Mouse (Mus musculus) lung, embryonic 14.5 days (tissue): ENCODE data around the gene Spryd4. TPM values are rescaled to one million over a fixed set of nuclear protein-coding genes. Genes with fewer than 3 reads are reported as not detected.
"Not testable (repeated sequence)": the region's sequence is repeated elsewhere in the genome, so short reads cannot be mapped to it uniquely, and the experiment has no call there.

Experiments used
- ATAC-seq: fragments of 200-750 bp; cut with Nextera tagmentation; 2 replicates; pipeline ENCODE4 v1.8.0; 2017; ENCODE audit warnings: mild to moderate bottlenecking, moderate TSS enrichment, moderate library complexity; ENCODE audit not compliant: insufficient read depth
- DNase-seq: peaks from one replicate; pipeline ENCODE4 v3.0.0-alpha.2; 2015
- H3K27ac ChIP-seq: fragments of 300-500 bp; sonication (generic); 2 replicates; pipeline ENCODE4 v1.5.1; 2014; ENCODE audit warnings: low read depth, mild to moderate bottlenecking, moderate library complexity
- H3K27me3 ChIP-seq: fragments of 300-500 bp; sonication (generic); 2 replicates; pipeline ENCODE4 v1.6.1; 2014; ENCODE audit warnings: low read length, control low read depth; ENCODE audit not compliant: insufficient read depth
- H3K36me3 ChIP-seq: fragments of 300-500 bp; sonication (generic); 2 replicates; pipeline ENCODE4 v1.6.1; 2014; ENCODE audit warnings: control low read depth; ENCODE audit not compliant: insufficient read depth
- H3K4me1 ChIP-seq: fragments of 300-500 bp; sonication (generic); 2 replicates; pipeline ENCODE4 v1.6.1; 2014; ENCODE audit warnings: antibody characterized with exemption, control low read depth; ENCODE audit not compliant: insufficient read depth
- H3K4me2 ChIP-seq: fragments of 300-500 bp; sonication (generic); 2 replicates; pipeline ENCODE4 v1.6.1; 2014; ENCODE audit warnings: mild to moderate bottlenecking
- H3K4me3 ChIP-seq: fragments of 300-500 bp; sonication (generic); 2 replicates; pipeline ENCODE4 v1.5.1; 2014; ENCODE audit warnings: low read depth, low read length
- H3K9ac ChIP-seq: fragments of 300-500 bp; sonication (generic); 2 replicates; pipeline ENCODE4 v1.6.1; 2014
- H3K9me3 ChIP-seq: fragments of 300-500 bp; sonication (generic); 2 replicates; pipeline ENCODE4 v1.6.1; 2016; ENCODE audit warnings: low read depth, low read length, control low read depth
- CTCF ChIP-seq: IDR thresholded peaks from 2 replicates; pipeline ENCODE4 v1.5.1; 2016; ENCODE audit warnings: antibody characterized with exemption, low read depth
- WGBS: fragments of 180-500 bp; shearing (Covaris S2); extraction: QIAGEN DNeasy Blood & Tissue Kit; methylation state at CpG from one replicate; pipeline ENCODE4 v1.1.7; 2014; 5-methylcytosine and 5-hydroxymethylcytosine counted together
- polyA plus RNA-seq: library from polyadenylated mRNA; unstranded; fragments of >200 nt; fragmentation: Nextera tagmentation; extraction: Ambion mirVana; gene quantifications from 2 replicates; pipeline ENCODE4 v1.2.1, GENCODE M21; 2014

The Spryd4 gene
- polyA plus RNA-seq, 1 experiment from 2014 or later = 27.3 TPM

DNA sequence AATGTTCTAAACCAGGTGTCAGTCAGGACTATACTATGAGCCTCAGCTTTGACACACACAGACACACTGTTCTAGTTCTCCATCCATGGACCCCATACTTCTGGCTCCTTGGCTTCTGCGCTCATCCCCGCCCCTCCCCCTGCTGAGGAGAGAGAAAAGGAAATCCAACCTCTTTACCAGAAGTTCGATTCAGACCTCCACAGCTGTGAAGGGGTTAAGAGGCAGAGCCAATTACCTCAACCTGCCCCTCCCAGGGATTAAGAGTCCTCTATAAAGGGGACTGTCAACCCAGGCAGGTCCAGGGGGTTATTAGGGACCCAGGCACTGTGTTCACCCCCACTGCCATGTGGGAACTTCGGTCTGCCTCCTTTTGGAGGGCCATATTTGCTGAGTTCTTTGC is 13.9 kb upstream of the Spryd4 start, which contains the start of gene Mip:
Gene Mip (plus strand): TSS at position 301 of the 400 bp plus-strand sequence.
- Histone ChIP-seq H3K27ac (no peak within 1 kb of the TSS), H3K9ac (no peak within 1 kb of the TSS), H3K4me1 (no peaks in the 10 kb centered on the region), H3K4me3 (no peak within 1 kb of the TSS), H3K9me3 (no peaks in the 10 kb centered on the region), H3K27me3 (no peaks in the 10 kb centered on the region), H3K4me2 (no peak within 1 kb of the TSS), H3K36me3 (no peaks in the 10 kb centered on the region)
- DNase-seq (no peak), ATAC-seq (no peak)
- 46% methylated on average over 4 of the region's 4 CpGs for WGBS
- no peak for TF ChIP-seq CTCF

DNA sequence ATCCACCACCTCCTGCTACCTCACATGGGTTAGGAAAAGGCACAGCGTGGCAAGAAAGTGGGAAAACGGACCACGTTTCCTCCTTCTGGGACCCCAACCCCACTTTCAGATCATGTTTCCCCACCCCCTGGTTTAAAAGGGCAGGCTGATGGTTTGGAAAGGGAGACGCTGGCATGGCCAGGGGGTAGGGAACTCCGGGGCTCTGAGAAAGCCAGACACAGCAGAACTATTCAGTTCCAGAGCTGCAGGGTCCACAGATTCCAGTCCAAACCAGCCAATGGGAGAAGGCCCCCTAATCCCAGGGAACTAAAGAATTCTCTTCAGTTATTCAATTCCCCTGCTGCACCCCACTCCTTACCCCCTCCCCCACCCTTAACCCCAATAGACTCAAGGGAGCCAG is 13.5 kb upstream of the Spryd4 start:
- Histone ChIP-seq H3K27me3 (no peaks in the 10 kb centered on the region), H3K4me3 (no peak overlapping the region), H3K9me3 (no peaks in the 10 kb centered on the region), H3K27ac (no peak overlapping the region), H3K4me1 (no peaks in the 10 kb centered on the region), H3K36me3 (no peaks in the 10 kb centered on the region), H3K4me2 (no peak overlapping the region), H3K9ac (no peak overlapping the region)
- 56% methylated on average over 5 of the region's 5 CpGs for WGBS
- no peak for DNase-seq
- ATAC-seq = no peak
- TF ChIP-seq CTCF = no peak

DNA sequence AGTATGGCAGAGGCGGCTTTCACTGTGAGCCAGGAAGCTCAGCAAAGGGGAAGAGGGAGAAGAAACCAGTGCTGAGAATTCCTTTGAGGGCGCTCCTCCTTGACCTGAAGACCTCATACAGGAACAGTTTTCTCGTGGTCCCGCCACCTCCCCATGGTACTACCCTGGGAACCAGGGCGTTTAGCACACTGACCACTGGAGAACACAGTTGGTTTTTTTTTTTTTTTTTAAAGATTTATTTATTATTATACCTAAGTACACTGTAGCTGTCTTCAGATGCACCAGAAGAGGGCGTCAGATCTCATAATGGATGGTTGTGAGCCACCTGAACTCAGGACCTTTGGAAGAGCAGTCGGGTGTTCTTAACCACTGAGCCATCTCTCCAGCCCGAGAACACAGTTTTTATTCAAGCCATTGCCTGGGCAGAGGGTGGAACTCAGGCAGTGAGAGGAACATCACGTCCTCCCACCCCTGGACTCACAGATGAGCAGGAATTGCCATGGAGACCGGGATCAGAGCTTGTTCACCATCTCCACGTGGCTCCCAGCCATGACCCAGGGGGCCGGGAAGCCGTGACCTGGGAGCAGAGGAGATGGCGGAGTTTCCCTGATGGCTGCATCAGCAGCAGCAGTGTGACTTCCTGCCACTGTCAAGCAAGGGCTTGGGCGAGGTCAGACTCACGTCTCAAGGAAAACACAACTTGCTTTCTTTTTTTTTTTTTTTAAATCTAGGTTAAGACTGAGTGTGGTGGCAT is 10.1 kb upstream of the Spryd4 start:
- Histone ChIP-seq H3K27me3 (no peaks in the 10 kb centered on the region), H3K4me3 (no peak overlapping the region), H3K4me1 (no peaks in the 10 kb centered on the region), H3K9me3 (no peaks in the 10 kb centered on the region), H3K9ac (no peak overlapping the region), H3K27ac (no peak overlapping the region), H3K36me3 (no peaks in the 10 kb centered on the region), H3K4me2 (no peak overlapping the region)
- no peak for DNase-seq
- no peak for TF ChIP-seq CTCF
- no peak for ATAC-seq
- WGBS = 50% methylated on average over 16 of the region's 16 CpGs

DNA sequence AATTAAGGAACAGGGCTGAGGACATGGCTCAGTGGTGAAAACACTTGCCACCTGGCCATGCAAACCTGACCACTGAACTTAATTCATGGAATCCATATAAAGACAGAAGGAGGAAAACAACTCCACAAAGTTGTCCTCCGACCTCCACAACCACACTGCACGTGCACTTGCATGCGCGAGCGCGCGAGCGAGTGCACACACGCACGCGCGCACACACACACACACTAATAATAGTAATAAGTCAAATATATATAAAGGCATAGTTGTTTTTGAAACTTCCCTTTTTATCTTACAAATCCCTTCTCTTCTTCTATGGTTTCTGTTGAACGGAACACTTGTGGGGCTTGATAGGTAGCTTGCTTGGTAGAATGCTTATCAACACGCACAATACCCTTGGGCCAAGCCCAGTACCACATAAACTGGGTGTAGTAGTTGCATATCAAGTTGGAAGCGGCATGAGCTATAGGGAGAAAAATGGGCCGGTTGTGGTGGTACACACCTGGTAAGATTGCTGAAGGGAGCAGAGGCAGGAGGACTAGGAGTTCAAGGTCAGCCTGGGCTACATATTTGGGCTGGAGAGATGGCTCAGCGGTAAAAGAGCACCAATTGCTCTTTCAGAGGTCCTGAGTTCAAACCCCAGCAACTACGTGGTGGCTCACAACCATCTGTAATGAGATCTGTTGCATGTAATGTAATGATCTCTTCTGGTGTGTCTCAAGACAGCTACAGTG is 6.9 kb upstream of the Spryd4 start:
- Histone ChIP-seq H3K9me3 (no peaks in the 10 kb centered on the region), H3K4me3 (no peak overlapping the region), H3K9ac (no peak overlapping the region), H3K4me1 (no peaks in the 10 kb centered on the region), H3K27ac (no peak overlapping the region), H3K27me3 (no peaks in the 10 kb centered on the region), H3K36me3 (no peaks in the 10 kb centered on the region), H3K4me2 (no peak overlapping the region)
- no peak for DNase-seq
- no peak for TF ChIP-seq CTCF
- 88% methylated on average over 18 of the region's 18 CpGs for WGBS
- no peak for ATAC-seq

DNA sequence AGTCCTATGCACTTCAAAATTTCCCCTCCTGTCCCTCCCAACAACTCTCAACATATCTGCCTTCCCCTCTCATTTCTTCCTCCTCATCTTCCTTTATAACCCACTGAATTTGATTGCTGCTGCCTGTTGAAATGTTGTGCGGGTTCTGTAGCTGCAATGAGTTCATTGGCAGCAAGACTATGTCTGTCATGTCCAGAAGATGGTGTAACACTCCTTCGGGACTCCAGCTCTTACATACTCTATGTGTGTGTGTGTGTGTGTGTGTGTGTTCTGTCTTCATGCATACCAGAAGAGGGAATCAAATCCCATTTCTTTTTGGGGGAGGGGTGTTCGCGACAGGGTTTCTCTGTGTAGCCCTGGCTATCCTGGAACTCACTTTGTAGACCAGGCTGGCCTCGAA is 3.4 kb upstream of the Spryd4 start:
- Histone ChIP-seq H3K4me2 (no peak overlapping the region), H3K27me3 (no peaks in the 10 kb centered on the region), H3K4me1 (0 out of 2 replicates have a peak, but pooled peaks cover 3% of the 10 kb centered on the region), H3K9me3 (no peaks in the 10 kb centered on the region), H3K4me3 (no peak overlapping the region), H3K27ac (no peak overlapping the region), H3K9ac (no peak overlapping the region), H3K36me3 (no peaks in the 10 kb centered on the region)
- no peak for TF ChIP-seq CTCF
- no peak for ATAC-seq
- 77% methylated on average over 5 of the region's 5 CpGs for WGBS
- DNase-seq = no peak

DNA sequence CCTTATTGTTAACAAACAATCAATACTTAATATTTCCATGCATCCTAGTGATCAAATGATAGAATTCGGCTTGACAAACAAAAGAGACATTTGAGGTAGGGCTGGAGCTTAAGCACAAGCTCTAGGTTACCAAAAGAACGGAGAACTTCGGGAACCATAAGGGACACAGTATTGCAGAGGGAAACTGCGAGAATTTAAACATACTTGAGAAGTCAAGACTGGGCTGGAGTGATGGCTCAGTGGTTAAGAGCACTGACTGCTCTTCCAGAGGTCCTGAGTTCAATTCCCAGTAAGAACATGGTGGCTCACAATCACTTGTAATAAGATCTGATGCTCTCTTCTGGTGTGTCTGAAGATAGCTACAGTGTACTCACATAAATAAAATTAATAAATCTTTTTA is 2.5 kb upstream of the Spryd4 start:
- 79% methylated on average over 4 of the region's 4 CpGs for WGBS
- H3K4me3 ChIP-seq, H3K27me3 ChIP-seq, H3K9ac ChIP-seq, DNase-seq, H3K9me3 ChIP-seq, H3K36me3 ChIP-seq, ATAC-seq, H3K27ac ChIP-seq, H3K4me1 ChIP-seq, H3K4me2 ChIP-seq: not testable (repeated sequence)

DNA sequence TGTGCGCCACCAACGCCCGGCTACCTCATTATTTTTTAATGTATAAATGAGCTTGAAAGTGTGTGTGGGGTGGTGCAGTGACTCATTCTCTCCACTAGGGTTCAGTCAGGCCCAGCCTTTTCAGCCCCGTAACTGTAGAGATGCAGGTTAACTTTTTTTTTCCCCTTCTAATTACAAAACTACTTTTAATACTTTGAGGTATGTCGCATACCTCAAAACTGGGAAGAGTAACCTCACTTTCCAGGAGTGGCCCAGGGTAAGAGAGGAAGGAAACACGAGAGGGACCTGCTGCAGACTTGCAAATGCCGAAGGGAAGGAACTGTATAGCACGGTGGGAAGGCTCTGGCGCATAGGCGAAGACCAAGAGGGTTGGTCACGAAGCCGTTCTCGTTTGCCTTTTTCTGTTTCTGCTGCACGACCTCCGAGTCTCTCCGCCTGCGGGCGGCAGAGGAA is 1.3 kb upstream of the Spryd4 start:
- 1% methylated on average over 18 of the region's 18 CpGs for WGBS
- H3K9me3 ChIP-seq = no peaks in the 10 kb centered on the region
- H3K4me1 ChIP-seq = 0 out of 2 replicates have a peak, but pooled peaks cover 3% of the 10 kb centered on the region
- DNase-seq (peak; percentile 85), ATAC-seq (no peak)
- peak overlapping the region; percentile 48 for H3K9ac ChIP-seq
- no peaks in the 10 kb centered on the region for H3K27me3 ChIP-seq
- peak overlapping the region; percentile 35 for H3K4me3 ChIP-seq
- no peaks in the 10 kb centered on the region for H3K36me3 ChIP-seq
- TF ChIP-seq CTCF = peak; percentile 80
- H3K4me2 ChIP-seq = peak overlapping the region; percentile 69
- 0 out of 2 replicates have a peak overlapping the region, but pooled peaks have one; percentile 24 for H3K27ac ChIP-seq
